Mouse (Mus musculus) embryonic facial prominence, embryonic 14.5 days (tissue): ENCODE results near the gene Homer2. TPM values are rescaled to one million over a fixed set of nuclear protein-coding genes. Genes with fewer than 3 reads are reported as not detected.

Source experiments
- ATAC-seq: fragments of 200-750 bp; cut with Nextera tagmentation; 2 replicates; pipeline ENCODE4 v1.8.0; 2017; ENCODE audit warnings: low read depth, moderate number of reproducible peaks, moderate TSS enrichment
- DNase-seq: peaks from one replicate; pipeline ENCODE4 v3.0.0-alpha.2; 2015; ENCODE audit warnings: low spot score
- H3K27ac ChIP-seq: fragments of 300-500 bp; sonication (generic); replicated peaks from 2 replicates; pipeline ENCODE4 v1.5.1; 2014; ENCODE audit warnings: low read depth, mild to moderate bottlenecking, low read length, moderate library complexity
- H3K27me3 ChIP-seq: fragments of 300-500 bp; sonication (generic); replicated peaks from 2 replicates; pipeline ENCODE4 v1.6.1; 2014; ENCODE audit warnings: low read length; ENCODE audit not compliant: control insufficient read depth, insufficient read depth
- H3K36me3 ChIP-seq: fragments of 300-500 bp; sonication (generic); 2 replicates; pipeline ENCODE4 v1.6.1; 2014; ENCODE audit warnings: low read length, mixed read lengths; ENCODE audit not compliant: control insufficient read depth, insufficient read depth
- H3K4me1 ChIP-seq: fragments of 300-500 bp; sonication (generic); 2 replicates; pipeline ENCODE4 v1.6.1; 2014; ENCODE audit warnings: antibody characterized with exemption, low read length; ENCODE audit not compliant: control insufficient read depth, insufficient read depth
- H3K4me2 ChIP-seq: fragments of 300-500 bp; sonication (generic); 2 replicates; pipeline ENCODE4 v1.6.1; 2014; ENCODE audit warnings: low read depth, mild to moderate bottlenecking, low read length, moderate library complexity, mixed read lengths
- H3K4me3 ChIP-seq: fragments of 300-500 bp; sonication (generic); 2 replicates; pipeline ENCODE4 v1.5.1; 2014; ENCODE audit warnings: low read depth, mild to moderate bottlenecking, low read length
- H3K9ac ChIP-seq: fragments of 300-500 bp; sonication (generic); 2 replicates; pipeline ENCODE4 v1.6.1; 2014; ENCODE audit warnings: low read depth, mild to moderate bottlenecking, low read length, moderate library complexity, mixed read lengths
- H3K9me3 ChIP-seq: fragments of 300-500 bp; sonication (generic); 2 replicates; pipeline ENCODE4 v1.6.1; 2016; ENCODE audit warnings: low read length; ENCODE audit not compliant: control insufficient read depth
- WGBS: fragments of 180-500 bp; shearing (Covaris S2); extraction: QIAGEN DNeasy Blood & Tissue Kit; methylation state at CpG from one replicate; pipeline ENCODE4 v1.1.7; 2014; 5-methylcytosine and 5-hydroxymethylcytosine counted together
- polyA plus RNA-seq: library from polyadenylated mRNA; unstranded; fragments of >200 nt; fragmentation: Nextera tagmentation; extraction: Ambion mirVana; gene quantifications from 2 replicates; pipeline ENCODE4 v1.2.1, GENCODE M21; 2014

Gene Homer2
- polyA plus RNA-seq, 1 experiment from 2014 or later: 25.2 TPM

GRCm38 (mm10) chr7:81666585-81666984 is 40.7 kb downstream of the Homer2 start:
- DNase-seq: no peak
- Histone ChIP-seq H3K27ac (no peak overlapping the region), H3K4me3 (no peak overlapping the region), H3K9ac (no peak overlapping the region), H3K4me1 (no peaks in the 10 kb centered on the region), H3K27me3 (no peaks in the 10 kb centered on the region), H3K36me3 (no peaks in the 10 kb centered on the region), H3K9me3 (no peaks in the 10 kb centered on the region), H3K4me2 (no peak overlapping the region)
- WGBS: 83% methylated on average over 9 of the region's 9 CpGs
- ATAC-seq: no peak

DNA sequence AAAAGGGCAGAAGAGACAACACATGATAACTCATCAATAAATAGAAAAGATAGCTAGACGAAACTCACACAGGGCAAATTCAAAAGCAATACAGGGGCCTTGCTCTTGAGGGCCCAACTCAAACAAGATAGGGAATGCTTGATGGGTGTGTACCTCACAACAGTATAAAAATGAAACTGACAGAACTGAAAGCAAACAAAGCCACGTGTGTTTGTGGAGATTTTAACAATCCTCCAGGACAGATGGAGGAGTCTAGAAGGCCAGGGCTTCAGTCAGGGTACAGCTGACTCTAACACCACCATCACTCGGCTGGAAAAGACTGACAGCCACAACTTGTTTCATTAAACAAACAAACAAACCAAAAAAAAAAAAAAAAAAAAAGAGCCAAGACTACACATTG is 44.3 kb downstream of the Homer2 start:
- ATAC-seq: no peak
- 52% methylated on average over 3 of the region's 3 CpGs for WGBS
- Histone ChIP-seq H3K27me3 (no peaks in the 10 kb centered on the region), H3K4me2 (no peak overlapping the region), H3K27ac (no peak overlapping the region), H3K4me1 (no peaks in the 10 kb centered on the region), H3K9ac (no peak overlapping the region), H3K4me3 (no peak overlapping the region), H3K36me3 (no peaks in the 10 kb centered on the region), H3K9me3 (no peaks in the 10 kb centered on the region)
- no peak for DNase-seq

GRCm38 (mm10) chr7:81657631-81658347 is 49.5 kb downstream of the Homer2 start:
- Histone ChIP-seq H3K27me3 (no peaks in the 10 kb centered on the region), H3K4me2 (no peak overlapping the region), H3K4me1 (peaks cover 27% of the 10 kb centered on the region), H3K36me3 (no peaks in the 10 kb centered on the region), H3K27ac (no peak overlapping the region), H3K9ac (no peak overlapping the region), H3K9me3 (no peaks in the 10 kb centered on the region), H3K4me3 (no peak overlapping the region)
- no peak for ATAC-seq
- WGBS: 86% methylated on average over 2 of the region's 2 CpGs
- DNase-seq: no peak

- no peak overlapping the region for H3K4me3 ChIP-seq
- 82% methylated on average over 3 of the region's 3 CpGs for WGBS
- no peak for DNase-seq
- H3K4me2 ChIP-seq: no peak overlapping the region
- H3K9me3 ChIP-seq: no peaks in the 10 kb centered on the region
- H3K27ac ChIP-seq: no peak overlapping the region
- no peaks in the 10 kb centered on the region for H3K36me3 ChIP-seq
- no peaks in the 10 kb centered on the region for H3K27me3 ChIP-seq
- no peak for ATAC-seq
- H3K4me1 ChIP-seq: peaks cover 27% of the 10 kb centered on the region
- H3K9ac ChIP-seq: no peak overlapping the region
Measured at GRCm38 (mm10) chr7:81657055-81657454, 50.3 kb downstream of the Homer2 start.

GRCm38 (mm10) chr7:81656635-81657034 is 50.7 kb downstream of the Homer2 start:
- ATAC-seq (no peak), DNase-seq (no peak)
- no peak overlapping the region for H3K4me3 ChIP-seq
- H3K27me3 ChIP-seq: no peaks in the 10 kb centered on the region
- no peaks in the 10 kb centered on the region for H3K9me3 ChIP-seq
- peaks cover 28% of the 10 kb centered on the region for H3K4me1 ChIP-seq
- no peak overlapping the region for H3K4me2 ChIP-seq
- no peaks in the 10 kb centered on the region for H3K36me3 ChIP-seq
- H3K27ac ChIP-seq: no peak overlapping the region
- H3K9ac ChIP-seq: no peak overlapping the region
- 62% methylated on average over 8 of the region's 8 CpGs for WGBS

- Histone ChIP-seq H3K27me3 (no peaks in the 10 kb centered on the region), H3K36me3 (no peaks in the 10 kb centered on the region), H3K4me1 (peaks cover 35% of the 10 kb centered on the region), H3K4me2 (no peak overlapping the region), H3K4me3 (no peak overlapping the region), H3K9ac (no peak overlapping the region), H3K9me3 (no peaks in the 10 kb centered on the region), H3K27ac (0 out of 2 replicates have a peak overlapping the region, but pooled peaks have one; percentile 39)
- 53% methylated on average over 9 of the region's 9 CpGs for WGBS
- DNase-seq (no peak), ATAC-seq (no peak)
Measured at GRCm38 (mm10) chr7:81654946-81655718, 52.2 kb downstream of the Homer2 start.

DNA sequence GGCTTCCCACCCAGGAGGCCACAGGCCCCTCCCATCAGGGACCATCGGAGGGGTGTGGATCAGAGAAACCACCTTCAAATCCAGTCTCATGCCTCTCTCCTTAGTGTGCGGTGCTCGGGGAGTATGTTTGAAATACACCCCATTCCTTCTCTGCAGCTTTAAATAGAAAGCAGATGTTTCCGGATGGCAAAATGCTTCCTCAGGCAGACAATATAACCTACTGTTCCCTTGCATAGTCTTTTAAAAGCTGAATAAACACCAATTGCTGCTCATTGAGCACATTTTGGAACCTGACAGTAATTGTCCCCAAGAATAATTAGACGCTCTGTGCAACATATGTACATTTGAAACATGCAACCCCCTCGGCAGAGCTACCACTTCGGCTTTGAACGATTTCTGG is 53.3 kb downstream of the Homer2 start:
- WGBS: 11% methylated on average over 8 of the region's 8 CpGs
- ATAC-seq (peak; percentile 72), DNase-seq (peak; percentile 84)
- H3K4me2 ChIP-seq: peak overlapping the region; percentile 42
- H3K36me3 ChIP-seq: no peaks in the 10 kb centered on the region
- no peak overlapping the region for H3K9ac ChIP-seq
- no peaks in the 10 kb centered on the region for H3K27me3 ChIP-seq
- no peaks in the 10 kb centered on the region for H3K9me3 ChIP-seq
- peaks cover 35% of the 10 kb centered on the region for H3K4me1 ChIP-seq
- H3K4me3 ChIP-seq: no peak overlapping the region; the same call in 1 of the 2 replicates
- peak overlapping the region; percentile 57; the same call in 1 of the 2 replicates for H3K27ac ChIP-seq

- ATAC-seq: no peak
- no peaks in the 10 kb centered on the region for H3K27me3 ChIP-seq
- 76% methylated on average over 2 of the region's 2 CpGs for WGBS
- no peak overlapping the region for H3K4me3 ChIP-seq
- peaks cover 35% of the 10 kb centered on the region for H3K4me1 ChIP-seq
- DNase-seq: no peak
- no peaks in the 10 kb centered on the region for H3K36me3 ChIP-seq
- no peak overlapping the region for H3K9ac ChIP-seq
- H3K9me3 ChIP-seq: no peaks in the 10 kb centered on the region
- no peak overlapping the region for H3K27ac ChIP-seq
- no peak overlapping the region for H3K4me2 ChIP-seq
Measured at GRCm38 (mm10) chr7:81652296-81652695, 55.0 kb downstream of the Homer2 start.
